Mouse (Mus musculus) myocyte (in vitro differentiated cells): ENCODE data around the gene Pfdn6.

Source experiments
- CEBPB ChIP-seq: IDR thresholded peaks from 2 replicates; pipeline ENCODE4 v1.6.1; 2011; ENCODE audit warnings: mild to moderate bottlenecking, moderate library complexity; ENCODE audit not compliant: poor library complexity, insufficient read depth, severe bottlenecking
- E2F4 ChIP-seq: IDR thresholded peaks from one replicate; pipeline ENCODE4 v1.6.1; 2011; ENCODE audit warnings: mild to moderate bottlenecking, control low read depth, moderate library complexity; ENCODE audit not compliant: insufficient read depth
- MYOG ChIP-seq, 3 experiments: IDR thresholded peaks; one replicate each; pipeline ENCODE4 v1.6.1; 2011; ENCODE audit warnings: control low read depth in 2 of 3, low read depth in 2 of 3, mild to moderate bottlenecking in 2 of 3; ENCODE audit not compliant: insufficient read length in 2 of 3, control insufficient read depth in 1 of 3, insufficient read depth in 1 of 3
- POLR2A ChIP-seq: IDR thresholded peaks from one replicate; pipeline ENCODE4 v1.6.1; 2011; ENCODE audit warnings: low read depth, mild to moderate bottlenecking, control low read depth, moderate library complexity; ENCODE audit not compliant: insufficient read length
- POLR2AphosphoS2 ChIP-seq: IDR thresholded peaks from one replicate; pipeline ENCODE4 v1.6.1; 2011; ENCODE audit warnings: low read depth, control low read depth; ENCODE audit not compliant: insufficient read length
- TCF12 ChIP-seq: IDR thresholded peaks from one replicate; pipeline ENCODE4 v1.6.1; 2011; ENCODE audit warnings: mild to moderate bottlenecking, control low read depth; ENCODE audit not compliant: poor library complexity, insufficient read depth, severe bottlenecking
- TCF3 ChIP-seq: IDR thresholded peaks from one replicate; pipeline ENCODE4 v1.6.1; 2011; ENCODE audit warnings: low read depth, control low read depth; ENCODE audit not compliant: insufficient read length
- USF1 ChIP-seq: IDR thresholded peaks from one replicate; pipeline ENCODE4 v1.6.1; 2011; ENCODE audit warnings: low read depth, mild to moderate bottlenecking, control low read depth, moderate library complexity

DNA sequence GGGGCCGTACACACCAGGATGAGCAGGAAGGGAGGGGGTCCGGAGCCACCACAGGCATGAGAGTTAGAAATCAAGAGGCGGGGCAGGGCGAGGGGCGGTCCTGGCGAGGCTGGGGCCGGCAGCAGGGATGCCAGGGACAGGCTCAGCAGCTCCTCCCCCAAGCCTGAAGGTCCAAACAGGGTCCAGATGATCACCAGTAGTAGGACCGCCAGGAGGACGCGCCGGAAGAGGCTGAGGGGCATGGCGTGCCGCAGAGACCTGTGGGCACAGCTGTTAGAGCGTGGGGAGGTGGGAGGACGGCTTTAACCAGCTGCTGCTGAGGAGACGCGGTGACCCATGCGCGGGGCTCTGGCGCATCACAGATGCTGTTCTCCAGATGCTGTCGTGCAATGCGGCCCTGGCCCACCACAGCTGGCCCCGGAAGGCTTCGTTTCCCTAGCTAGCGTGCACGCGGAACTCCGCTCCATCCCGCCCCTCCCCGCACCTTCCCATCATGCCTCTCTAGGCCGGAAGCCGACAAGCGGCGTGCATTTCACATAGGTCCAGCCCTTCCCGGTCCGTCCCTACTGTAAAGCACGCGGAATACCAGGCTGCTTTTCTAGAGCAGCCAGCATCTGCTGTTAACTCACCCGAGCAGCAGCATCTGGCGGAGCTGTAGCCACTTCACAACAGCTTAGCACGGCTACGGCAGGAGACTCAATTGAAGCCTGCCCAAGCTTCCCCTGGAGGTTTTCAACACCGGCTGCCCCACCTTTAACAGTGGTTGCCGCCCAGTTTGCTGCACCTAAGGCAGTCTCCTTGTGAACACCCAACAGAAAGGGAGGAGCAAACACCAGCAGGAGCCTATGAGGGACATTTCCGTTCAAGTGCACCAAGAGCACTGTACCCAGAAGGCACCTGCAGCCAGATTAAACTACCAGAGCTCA is 11.1 kb upstream of the Pfdn6 start, which contains the start of gene B3galt4:
- TF ChIP-seq POLR2A (peak; percentile 71), USF1 (no peak), TCF3 (peak; percentile 55), MYOG (IDR thresholded peaks at IDR 0.05; ENCODE audit: control insufficient read depth in 1 of 3, insufficient read depth in 1 of 3, insufficient read length in 2 of 3, low read depth in 2 of 3) (peak in 2 of 3 experiments; percentile 80 to 89), E2F4 (no peak), TCF12 (no peak), POLR2AphosphoS2 (peak; percentile 95), CEBPB (no peak)
